Mouse (Mus musculus): ENCODE data around the gene Mtrf1l.

The Mtrf1l gene

GRCm38 (mm10) chr10:5823740-5824491 lies at the start of gene Mtrf1l:
Gene Mtrf1l, minus strand, starts transcription at chr10:5823910.
- DNase-seq, result peak; percentile 98

DNA sequence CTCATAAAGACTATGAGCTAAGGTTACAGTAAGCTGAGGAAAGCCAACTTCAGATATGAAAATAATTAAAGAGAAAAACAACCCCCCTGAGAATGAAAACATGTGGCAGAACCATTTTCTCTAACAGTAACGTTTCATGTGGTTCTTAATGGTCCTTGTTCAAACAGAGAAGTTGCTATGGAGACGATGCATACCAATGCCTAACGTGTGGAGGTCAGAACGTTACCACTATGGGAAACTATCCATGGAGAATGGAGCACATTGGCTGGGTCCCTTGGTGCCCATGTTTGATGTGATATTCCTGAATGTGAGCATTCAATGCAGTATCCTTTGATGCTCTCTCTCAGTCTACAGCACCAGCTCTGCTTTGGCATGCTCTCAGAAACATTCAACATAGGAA lies 47.4 kb upstream of the Mtrf1l start:
- no peak for DNase-seq

- DNase-seq, result no peak
Observed at GRCm38 (mm10) chr10:5867981-5868552, 44.4 kb upstream of the Mtrf1l start.

DNA sequence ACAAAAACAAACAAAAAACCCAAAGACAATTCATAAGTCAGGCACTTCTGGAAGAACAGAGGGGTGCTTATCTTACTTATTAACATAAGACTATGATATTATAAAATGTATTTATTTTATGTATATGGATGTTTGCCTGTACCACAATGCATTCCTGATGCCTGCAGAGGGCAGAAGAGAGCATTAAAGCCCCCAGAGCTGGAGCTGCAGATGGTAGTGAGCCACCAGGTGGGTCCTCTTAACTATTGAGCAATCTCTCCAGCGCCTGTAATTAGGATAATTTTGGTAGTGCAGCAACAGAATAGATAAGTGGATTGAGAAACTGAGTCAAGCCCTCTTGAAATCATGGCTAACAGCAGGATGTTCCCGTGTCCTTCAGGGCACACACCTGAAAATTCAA lies 42.3 kb upstream of the Mtrf1l start:
- DNase-seq, result no peak

- no peak for DNase-seq
Observed at GRCm38 (mm10) chr10:5862669-5863068, 39.0 kb upstream of the Mtrf1l start.

GRCm38 (mm10) chr10:5860849-5861248 lies 37.1 kb upstream of the Mtrf1l start:
- DNase-seq, result no peak

DNA sequence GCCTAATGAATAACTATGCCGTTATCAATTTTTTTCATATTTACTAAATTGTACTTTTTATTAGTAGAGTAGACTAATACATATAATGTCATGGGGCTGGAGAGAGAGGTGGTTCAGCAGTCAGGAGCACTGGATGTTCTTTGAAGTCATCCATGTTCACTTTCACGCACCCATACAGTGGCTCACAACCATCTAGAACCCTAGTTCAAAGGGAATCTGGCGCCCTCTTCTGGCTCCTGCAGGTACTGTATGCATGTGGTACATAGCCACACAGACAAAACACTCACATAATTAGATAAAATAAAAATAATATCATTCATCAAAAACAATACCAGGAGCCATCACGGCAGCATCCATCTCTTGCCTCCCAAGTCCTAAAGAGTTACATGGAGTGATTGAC lies 36.0 kb upstream of the Mtrf1l start:
- peak; percentile 11 for DNase-seq

- DNase-seq, result no peak
Observed at GRCm38 (mm10) chr10:5857996-5858549, 34.4 kb upstream of the Mtrf1l start.

DNA sequence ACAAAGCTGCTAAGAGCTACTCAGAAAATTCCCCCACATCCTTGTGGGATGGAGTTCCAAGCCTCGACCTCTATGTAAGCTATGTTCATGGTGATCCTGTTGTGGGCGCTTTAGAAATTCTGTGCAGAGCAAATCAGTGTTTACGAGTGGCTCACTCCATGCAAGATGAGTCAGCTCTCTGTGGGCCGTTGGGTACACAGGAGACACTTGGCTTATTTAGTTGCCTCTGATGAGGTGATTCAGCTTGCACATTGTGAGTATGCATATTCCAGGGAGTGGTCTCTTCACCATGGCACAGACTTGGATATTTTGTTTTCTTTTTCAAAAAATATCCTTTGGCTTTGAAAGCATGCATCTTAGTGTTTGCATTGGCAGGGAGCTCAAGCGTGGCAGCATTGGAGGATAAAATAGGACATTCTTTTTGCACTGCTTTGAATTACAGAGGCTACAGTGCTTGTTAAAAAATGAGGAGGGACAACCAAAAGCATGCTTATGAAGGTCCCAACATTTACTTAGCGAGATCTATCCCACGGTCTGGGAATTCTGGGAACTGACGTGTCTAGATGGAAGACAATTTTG lies 29.7 kb upstream of the Mtrf1l start:
- no peak for DNase-seq

DNA sequence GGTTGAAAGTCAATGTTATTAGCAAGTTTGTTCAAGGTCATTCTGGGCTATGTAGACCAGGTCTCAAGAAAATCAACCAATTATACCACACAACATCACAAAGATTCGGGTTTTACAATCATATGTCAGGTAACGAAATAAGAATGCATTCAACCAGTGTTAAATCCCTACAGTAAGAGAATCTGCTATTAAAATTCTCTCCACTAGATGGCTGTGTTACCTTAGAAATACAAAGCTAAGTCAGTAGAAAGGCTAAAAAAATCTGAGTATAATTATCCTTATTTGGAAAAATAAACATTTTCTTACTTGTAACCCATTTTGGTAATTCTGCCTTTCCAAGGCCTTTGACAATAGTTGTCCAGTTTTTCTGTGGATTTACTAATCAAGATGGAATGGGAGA lies 23.2 kb upstream of the Mtrf1l start:
- no peak for DNase-seq

- peak; percentile 80 for DNase-seq
Observed at GRCm38 (mm10) chr10:5841369-5841768, 17.7 kb upstream of the Mtrf1l start.

GRCm38 (mm10) chr10:5826336-5827025 lies 2.8 kb upstream of the Mtrf1l start:
- no peak for DNase-seq

DNA sequence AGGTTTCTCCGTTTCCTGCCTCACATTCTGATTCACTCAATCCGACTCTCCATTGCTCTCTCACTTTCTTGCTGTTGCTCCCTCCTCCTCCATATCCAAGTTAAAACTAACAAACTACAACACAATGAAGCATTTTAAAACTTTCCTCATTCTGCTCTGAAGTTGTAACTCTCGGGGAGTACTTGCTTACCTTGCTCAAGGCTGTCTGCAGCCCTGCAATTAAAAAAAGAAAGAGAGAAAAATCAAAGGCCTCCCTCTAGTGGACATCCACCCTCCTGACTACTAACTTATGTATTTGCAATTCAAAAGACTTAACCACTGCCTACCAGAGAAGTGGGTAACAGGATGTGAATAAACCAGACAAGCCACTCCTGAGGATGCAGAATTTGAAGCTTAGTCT lies 1.1 kb upstream of the Mtrf1l start:
- DNase-seq, result peak; percentile 63

DNA sequence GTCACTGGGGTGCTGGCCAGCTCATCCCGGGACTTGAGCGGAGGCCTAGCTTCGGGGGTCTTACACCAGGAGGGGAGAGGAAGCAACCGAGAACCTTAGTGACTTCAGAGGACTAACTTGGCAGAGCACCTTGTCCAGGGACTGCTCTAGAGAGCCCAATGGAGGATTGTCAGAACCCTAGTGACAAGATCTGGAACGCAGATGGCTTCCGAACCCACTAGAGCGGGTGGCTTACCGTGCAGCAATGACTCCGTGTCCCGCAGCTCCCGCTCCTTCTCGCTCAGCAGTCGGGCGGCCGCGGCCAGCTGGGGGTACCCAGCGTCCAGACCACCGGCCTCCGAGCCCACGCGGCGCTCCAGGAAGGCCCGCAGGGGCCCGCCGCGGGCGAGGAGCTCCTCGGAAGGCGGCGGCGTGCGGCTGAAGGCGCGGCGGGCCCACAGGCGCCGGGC lies 395 bp downstream of the Mtrf1l start:
- no peak for DNase-seq

DNA sequence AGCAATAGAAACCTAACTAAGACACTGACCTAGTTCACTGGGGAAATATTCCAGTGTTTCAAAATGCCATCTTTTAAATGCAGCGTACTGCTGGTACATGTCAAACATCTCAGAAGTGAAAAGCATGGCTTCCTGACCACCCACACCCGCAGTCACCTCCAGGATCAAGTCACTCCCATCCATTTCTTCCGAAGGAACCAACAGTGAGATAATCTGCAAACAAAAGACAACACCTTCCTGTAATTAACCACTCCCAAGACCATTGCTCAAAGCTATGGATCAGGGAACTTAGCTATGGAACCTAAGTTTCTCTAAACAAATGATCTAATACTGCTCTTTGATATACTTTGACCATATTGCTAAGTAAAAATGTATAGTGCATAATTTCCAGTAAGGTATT lies 4.9 kb downstream of the Mtrf1l start:
- no peak for DNase-seq

DNA sequence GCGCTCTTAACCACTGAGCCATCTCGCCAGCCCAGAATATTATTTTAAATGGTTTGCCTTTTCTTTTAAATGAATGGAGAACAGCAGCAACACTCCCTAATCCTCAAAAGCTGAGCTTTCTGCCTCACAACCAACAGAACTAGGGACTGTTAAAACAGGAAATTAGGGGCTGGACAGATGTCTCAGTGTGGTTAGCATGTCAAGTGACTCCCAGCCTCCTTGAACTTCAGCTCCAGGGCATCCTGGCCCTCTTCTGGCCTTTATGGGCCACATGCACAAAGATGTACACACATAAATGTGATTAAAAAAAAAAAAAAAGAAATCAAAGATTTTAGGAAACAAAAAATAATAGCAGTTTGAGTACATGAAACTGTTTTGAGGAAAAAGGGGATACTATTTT lies 7.7 kb downstream of the Mtrf1l start:
- DNase-seq, result no peak

DNA sequence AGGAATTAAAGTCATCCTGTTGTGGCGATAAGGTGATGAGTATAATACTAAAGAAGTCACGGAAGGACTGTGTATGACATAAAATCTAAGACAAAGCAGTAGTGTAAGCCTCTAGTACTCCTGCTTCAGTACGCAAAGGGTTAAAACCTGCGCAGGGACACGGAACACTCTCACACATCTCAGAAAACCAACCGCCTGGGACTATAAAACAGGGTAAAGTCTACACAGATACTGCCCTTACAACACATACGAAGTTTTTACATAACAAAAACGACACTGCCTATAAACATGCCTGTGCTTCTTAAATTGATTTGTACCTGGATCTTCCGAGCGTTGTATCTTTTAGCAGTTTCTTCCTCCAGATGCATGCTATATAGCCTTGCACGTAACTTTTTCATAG lies 10.0 kb downstream of the Mtrf1l start:
- DNase-seq, result no peak

DNA sequence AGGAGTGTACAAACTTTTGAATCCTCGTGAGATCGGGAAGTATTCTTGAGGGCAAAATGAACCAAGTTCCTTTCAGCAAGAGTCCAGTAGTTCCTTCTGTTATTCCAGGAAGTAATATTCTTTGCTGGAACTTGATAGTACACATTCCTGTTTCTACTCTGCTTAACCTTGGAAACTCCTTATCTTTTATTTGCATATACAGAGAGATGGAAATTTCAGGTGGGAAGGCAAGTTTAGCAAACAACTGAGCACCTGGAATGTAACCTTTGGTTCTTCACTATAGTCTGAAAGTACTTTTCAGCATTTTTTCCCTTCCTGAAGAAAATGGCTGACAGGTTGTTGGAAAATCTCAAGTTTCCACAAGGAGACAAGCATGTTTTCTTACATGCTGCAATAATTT lies 16.0 kb downstream of the Mtrf1l start:
- no peak for DNase-seq

DNA sequence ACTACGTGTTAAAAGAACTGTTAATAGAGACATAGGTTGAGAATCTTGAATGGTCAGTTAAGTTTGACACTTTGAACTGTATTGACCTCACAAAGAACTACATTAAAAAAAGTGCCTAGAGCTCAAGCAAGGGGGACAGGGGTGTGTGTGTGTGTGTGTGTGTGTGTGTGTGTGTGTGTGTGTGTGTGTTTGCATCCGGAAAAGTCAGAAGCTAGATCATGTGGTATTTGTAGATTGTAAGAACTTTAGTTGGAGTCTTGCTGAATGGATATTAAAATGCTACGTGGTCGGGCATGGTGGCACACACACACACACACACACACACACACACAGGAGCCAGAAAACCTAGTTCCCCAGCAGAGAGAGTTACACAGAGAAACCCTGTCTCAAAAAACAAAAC lies 16.7 kb downstream of the Mtrf1l start:
- DNase-seq, result no peak

DNA sequence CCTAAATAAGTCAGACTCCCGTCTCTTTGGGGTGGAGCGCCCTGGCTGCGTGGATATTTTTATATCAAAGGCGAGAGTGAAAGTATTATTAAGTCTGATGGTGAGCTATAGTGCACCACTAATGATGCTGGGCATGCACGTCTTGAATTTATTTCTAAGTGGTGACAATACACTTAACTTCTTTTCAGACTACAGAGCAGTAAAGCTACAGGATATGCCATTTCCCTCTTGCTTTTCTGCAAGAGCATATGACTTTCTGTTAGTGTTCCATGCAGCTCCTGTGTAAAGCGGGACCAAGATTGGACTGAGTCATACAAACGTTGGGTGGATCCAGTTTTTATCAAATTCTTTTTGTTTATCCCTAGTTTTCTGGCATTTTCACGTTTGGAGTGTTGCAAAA lies 17.3 kb downstream of the Mtrf1l start:
- DNase-seq, result no peak

DNA sequence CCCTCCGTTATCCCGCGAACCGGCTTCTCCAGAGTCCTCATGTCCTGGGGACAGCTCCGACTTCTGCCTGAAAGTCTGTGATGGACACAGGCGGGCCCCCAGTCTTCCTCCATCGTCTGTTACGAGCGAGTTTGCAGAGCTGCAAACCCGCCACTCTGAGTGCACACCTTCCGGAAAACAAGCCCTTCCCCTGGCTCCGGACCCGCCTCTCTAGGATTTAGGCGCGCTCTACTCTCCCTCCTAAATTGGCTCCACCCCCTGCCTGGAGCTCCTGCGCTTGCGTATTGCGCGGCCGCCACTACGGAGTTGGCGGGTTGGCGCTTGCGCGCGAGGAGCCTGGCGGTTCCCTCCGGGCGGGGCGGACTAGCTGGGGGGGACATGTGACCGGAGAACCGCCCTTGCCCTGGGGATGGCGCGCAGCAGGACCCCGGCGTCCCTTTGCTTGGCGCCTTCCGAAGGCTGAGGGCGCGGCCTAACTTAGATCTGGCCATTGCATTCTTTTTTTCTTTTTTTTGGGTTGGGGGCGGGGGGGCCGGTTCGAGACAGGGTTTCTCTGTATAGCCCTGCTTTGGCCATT lies 17.9 kb downstream of the Mtrf1l start:
- peak; percentile 98 for DNase-seq

DNA sequence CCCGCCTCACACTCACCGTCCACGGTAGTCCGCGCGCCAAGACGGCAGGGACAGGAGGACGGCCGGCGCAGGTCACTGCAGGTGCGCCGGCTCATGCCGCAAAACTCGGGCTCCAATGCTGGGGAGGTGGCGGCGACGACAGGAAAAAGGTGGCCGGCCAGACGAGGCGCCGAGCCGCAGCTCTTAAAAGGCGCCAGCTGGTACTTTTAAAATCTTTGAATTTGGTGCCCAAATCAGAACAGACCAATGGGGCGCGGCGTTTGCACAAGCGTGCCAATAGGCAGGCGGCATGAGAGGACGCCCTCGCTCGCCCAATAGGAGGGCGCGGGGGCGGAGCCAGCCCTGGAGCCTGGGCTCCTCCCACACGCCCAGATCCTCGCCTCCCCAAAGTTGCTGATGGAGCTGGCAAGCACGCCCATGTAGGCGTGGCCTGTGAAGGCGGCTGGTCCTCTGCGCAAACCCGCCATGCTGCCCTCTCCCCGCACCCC lies 18.4 kb downstream of the Mtrf1l start, which contains the start of gene Fbxo5:
Gene Fbxo5, minus strand, starts transcription at position 358 of the 488 bp plus-strand sequence.
- DNase-seq, result peak; percentile 99

DNA sequence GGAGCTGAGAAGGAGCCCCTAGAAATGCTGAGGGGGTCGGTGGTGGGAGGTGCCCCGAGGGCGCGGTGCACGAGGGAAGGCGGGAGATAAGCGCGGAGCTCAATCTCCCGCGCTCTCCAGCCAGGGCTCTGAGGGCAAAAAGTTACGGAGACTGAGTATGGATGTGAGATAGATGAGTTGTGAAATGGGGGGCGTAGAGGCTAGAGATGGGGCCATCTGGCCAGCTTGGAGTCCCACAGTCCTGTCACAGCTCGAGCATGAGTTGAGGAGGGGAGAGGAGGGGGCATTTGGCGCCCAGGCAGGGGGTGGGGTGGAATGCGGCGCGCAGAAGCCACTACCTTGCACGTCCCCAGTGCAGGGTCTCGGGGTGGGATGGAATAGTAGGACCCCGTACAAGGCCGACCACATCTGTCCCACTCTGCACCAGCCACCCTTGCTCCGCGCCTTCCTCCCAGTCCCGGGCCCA lies 19.0 kb downstream of the Mtrf1l start:
- peak; percentile 26 for DNase-seq

Data from kidney, postnatal 10 days (tissue).